Mouse (Mus musculus): ENCODE measurements around the gene Garnl3. TPM values are rescaled to one million over a fixed set of nuclear protein-coding genes. Genes with fewer than 3 reads are reported as not detected.
"Not testable (repeated sequence)": the region's sequence is repeated elsewhere in the genome, so short reads cannot be mapped to it uniquely, and the experiment has no call there.

The Garnl3 gene
- total RNA-seq, 2 experiments from 2014 or later: not detected

GRCm38 (mm10) chr2:33037429-33037828 lies 94.0 kb downstream of the Garnl3 start:
- ATAC-seq (replicated peaks; ENCODE audit: poor library complexity): no peak

GRCm38 (mm10) chr2:33035297-33035696 lies 96.2 kb downstream of the Garnl3 start:
- no peak for ATAC-seq (replicated peaks; ENCODE audit: poor library complexity)

DNA sequence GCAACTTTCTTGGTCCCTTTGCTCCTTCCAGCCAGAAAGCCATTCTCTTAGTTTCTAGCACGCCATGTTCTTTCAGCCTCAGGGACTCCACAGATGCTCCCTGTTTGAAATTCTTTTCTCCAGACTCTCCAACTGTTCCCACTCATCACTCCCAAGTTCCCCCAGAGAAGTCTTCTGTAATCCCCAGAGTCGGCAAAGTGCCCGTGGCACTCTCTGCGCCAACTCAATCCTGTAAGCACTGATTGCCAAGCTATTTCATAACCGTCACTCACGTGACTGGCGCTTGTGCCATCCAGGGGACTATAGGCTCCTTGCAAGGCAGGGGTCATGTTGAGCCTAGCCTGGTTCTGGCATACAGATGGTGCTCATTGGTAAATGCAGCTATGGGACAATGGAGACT lies 98.2 kb downstream of the Garnl3 start:
- no peak for ATAC-seq (replicated peaks; ENCODE audit: poor library complexity)

DNA sequence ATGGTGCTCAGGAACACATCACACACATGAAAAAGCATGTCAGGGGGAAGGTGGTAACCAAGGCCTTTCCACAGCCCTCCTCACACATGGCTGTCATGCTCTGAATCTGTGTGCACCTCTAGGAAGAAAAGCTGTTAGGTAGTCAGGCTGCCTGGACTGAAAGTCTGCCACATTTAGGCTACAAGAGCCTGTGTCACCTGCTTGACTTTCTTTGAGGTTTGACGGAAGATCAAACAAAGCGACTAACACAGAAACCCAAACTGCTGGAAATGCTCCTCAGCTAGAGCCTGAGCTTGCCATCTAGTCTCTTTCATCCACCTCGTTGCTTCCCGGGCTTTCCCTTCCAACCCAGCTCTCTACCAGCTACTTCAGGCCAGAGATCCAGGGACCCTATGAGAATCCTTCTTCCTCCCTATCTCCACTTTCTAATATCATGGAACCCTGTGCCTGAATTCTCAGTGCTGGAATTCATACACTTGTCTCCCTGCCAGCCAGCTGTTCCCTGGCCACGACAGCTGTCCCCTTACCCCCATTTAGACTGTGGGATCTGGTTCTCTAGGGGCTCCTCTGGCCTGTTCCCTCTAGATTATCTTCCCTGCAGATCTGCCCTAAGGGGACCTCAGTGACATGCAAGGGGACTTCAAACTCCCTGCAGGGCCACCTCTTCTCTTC lies 98.9 kb downstream of the Garnl3 start:
- ATAC-seq (replicated peaks; ENCODE audit: poor library complexity): no peak

GRCm38 (mm10) chr2:33025040-33025439 lies 106.4 kb downstream of the Garnl3 start:
- ATAC-seq (replicated peaks; ENCODE audit: poor library complexity): peak; percentile 44

DNA sequence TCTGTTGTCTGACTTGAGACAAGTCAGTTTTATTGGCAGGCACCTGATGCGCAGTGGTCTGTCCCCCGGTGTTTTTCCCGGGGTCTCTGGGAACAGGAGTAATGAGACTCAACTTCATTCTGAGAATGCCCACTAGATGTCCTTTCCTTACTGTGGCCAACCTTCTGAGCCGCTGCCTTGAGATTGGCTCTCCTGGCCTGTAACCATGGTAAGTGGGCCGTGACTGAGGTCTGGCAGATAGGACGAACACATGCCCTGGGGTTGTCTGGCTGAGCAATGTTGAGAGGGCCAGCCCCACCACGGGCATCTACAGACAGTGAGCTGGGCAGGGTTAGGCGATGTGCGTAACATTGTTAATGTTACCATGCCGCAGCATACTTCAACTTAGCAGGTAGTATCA lies 106.9 kb downstream of the Garnl3 start:
- no peak for ATAC-seq (replicated peaks; ENCODE audit: poor library complexity)

DNA sequence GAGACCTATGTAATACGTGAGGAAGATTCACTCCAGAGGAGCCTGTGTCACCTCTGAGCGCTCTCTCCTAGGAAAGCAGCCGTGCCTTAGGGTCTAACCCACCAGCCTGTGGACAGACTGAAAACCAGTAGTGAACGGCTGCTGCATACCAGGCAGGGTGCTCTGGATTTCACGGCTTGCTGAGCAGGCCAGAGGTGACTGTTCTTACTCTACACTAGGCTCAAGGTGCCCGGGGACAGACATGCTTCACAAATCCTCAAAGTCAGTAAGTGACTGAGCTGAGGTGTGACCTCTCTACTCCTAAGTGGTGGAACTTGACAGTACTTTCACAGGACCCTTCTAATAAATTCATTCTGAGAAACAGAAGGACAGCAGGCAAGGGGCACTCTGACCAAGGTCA lies 108.6 kb downstream of the Garnl3 start:
- no peak for ATAC-seq (replicated peaks; ENCODE audit: poor library complexity)

- peak; percentile 92 for ATAC-seq (replicated peaks; ENCODE audit: poor library complexity)
These were observed 113.4 kb downstream of the Garnl3 start for GRCm38 (mm10) chr2:33018026-33018425.

- ATAC-seq (replicated peaks; ENCODE audit: poor library complexity): peak; percentile 74
These were observed 114.3 kb downstream of the Garnl3 start for GRCm38 (mm10) chr2:33017191-33017590.

GRCm38 (mm10) chr2:33014877-33015276 lies 116.6 kb downstream of the Garnl3 start:
- ATAC-seq (replicated peaks; ENCODE audit: poor library complexity): no peak

GRCm38 (mm10) chr2:33009055-33009454 lies 122.4 kb downstream of the Garnl3 start:
- ATAC-seq (replicated peaks; ENCODE audit: poor library complexity): not testable (repeated sequence)

DNA sequence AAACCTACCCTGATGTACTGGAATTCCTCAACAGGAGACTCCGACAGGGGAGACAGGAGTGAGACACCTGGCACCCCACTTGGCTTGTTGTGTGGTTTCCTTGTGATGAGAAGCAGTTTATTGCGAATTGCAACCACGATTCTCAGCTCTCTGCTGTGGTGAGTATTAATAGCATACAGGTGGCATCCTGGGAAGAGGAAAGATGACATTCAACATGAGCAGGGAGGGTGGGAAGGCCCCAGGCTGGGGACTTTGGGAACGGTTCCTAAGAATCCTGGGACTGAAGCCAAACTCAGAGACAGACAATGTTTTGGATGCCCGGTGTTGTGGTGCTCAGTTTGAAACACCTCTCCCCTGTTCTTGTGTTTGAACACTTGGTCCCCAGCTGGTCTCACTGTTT lies 126.4 kb downstream of the Garnl3 start:
- ATAC-seq (replicated peaks; ENCODE audit: poor library complexity): no peak

- ATAC-seq (replicated peaks; ENCODE audit: poor library complexity): no peak
These were observed 129.3 kb downstream of the Garnl3 start for GRCm38 (mm10) chr2:33002144-33002543.

DNA sequence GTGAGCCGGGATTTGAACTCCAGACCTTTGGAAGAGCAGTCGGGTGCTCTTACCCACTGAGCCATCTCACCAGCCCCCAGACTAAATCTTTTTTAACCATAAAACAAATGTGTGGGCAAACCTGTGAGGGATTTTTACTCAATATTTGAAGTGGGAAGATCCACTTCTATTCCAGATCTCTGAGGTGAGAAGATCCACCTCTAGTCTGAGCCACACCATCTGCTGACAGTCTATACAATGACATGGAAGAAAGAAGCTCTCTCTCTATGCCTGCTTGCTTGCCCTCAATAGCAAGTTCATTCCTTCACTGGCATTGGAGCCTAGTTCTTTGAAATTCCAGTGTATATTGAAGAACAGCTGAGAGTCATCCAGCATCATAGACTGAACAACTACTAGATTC lies 131.7 kb downstream of the Garnl3 start:
- no peak for ATAC-seq (replicated peaks; ENCODE audit: poor library complexity)

- no peak for ATAC-seq (replicated peaks; ENCODE audit: poor library complexity)
These were observed 133.7 kb downstream of the Garnl3 start for GRCm38 (mm10) chr2:32997792-32998191.

- no peak for ATAC-seq (replicated peaks; ENCODE audit: poor library complexity)
These were observed 134.4 kb downstream of the Garnl3 start for GRCm38 (mm10) chr2:32997081-32997480.

DNA sequence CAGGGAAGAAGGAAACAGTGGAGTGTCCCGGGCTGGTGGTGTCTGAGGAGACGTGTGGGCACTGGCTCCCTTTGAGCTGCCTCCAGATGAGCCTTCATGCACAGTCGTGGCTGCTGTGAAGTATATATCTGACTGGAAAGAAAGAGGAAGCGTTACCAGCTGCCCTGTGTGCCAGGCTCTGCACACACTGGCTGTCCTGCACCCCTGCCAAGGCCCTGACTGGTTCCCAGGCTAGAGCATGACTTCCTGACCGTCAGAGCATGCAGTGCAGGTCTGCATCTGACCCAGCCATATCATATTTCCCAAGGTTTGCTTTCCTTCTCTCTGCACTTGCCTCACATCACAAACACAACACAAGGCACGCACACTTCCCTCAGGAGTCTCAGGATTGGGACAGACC lies 139.3 kb downstream of the Garnl3 start:
- ATAC-seq (replicated peaks; ENCODE audit: poor library complexity): peak; percentile 86

- ATAC-seq (replicated peaks; ENCODE audit: poor library complexity): no peak
These were observed 141.2 kb downstream of the Garnl3 start for GRCm38 (mm10) chr2:32990167-32990832.

- no peak for ATAC-seq (replicated peaks; ENCODE audit: poor library complexity)
These were observed 142.1 kb downstream of the Garnl3 start for GRCm38 (mm10) chr2:32989376-32989775.

- ATAC-seq (replicated peaks; ENCODE audit: poor library complexity): no peak
These were observed 145.6 kb downstream of the Garnl3 start for GRCm38 (mm10) chr2:32985844-32986243.

- ATAC-seq (replicated peaks; ENCODE audit: poor library complexity): no peak
These were observed 147.8 kb downstream of the Garnl3 start for GRCm38 (mm10) chr2:32983617-32984016.

DNA sequence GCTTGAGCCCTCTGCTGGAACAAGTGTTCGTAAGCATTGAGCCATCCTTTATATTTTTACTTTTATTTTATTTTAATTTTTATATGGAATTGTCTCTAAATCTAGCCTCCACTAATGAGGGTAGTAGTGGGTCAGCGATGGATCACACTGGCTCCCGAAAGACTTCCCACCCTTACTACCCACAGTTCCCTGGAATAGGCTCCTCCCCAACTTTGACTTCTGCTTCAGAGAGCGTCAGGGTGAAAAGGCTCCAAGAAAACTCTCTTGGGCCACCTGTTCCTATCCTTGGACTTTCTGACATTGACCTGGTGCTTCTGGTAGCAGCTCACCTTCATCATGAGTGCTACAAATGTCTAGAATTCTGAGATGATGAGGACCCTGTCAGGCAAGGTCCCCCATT lies 148.8 kb downstream of the Garnl3 start:
- ATAC-seq (replicated peaks; ENCODE audit: poor library complexity): no peak
